ENCODE assay signal across 9 mouse cellular contexts in genomic region chr8:9174865-9175565, GRCm38 (mm10).
A peak's percentile ranks its signal among the peaks of the same experiment; 100 is the strongest.
DNase-seq lines count a peak whose midpoint lies in the region; ATAC-seq and TF ChIP-seq lines count a peak whose summit lies in the region.
"Had no signal": no experiment of that assay in that cellular context is flagged by ENCODE, and none has a peak within 500 bp of the region (broad histone marks: within the 10 kb centered on the region; RNA-seq: fewer than 3 reads in every experiment).

No protein-coding gene starts in this region.

- TF ChIP-seq CTCF in cortical plate, adult 2 months (IDR thresholded peaks at IDR 0.05; ENCODE audit: extremely low read depth, insufficient read depth, low read length), result peak; percentile 93
- TF ChIP-seq CTCF in heart, postnatal 0 days (IDR thresholded peaks at IDR 0.05; ENCODE audit: low read depth), result peak; percentile 84

- H3K27me3 ChIP-seq in hindbrain, embryonic 11.5 days (ENCODE audit: control insufficient read depth, insufficient read depth, low read length), result no peaks in the 10 kb centered on the region
- peaks cover 5% of the 10 kb centered on the region; the same call in 1 of the 2 replicates for H3K27me3 ChIP-seq in hindbrain, embryonic 13.5 days
- no peaks in the 10 kb centered on the region for H3K27me3 ChIP-seq in heart, postnatal 0 days (ENCODE audit: control insufficient read depth, insufficient read depth, low read length)
- H3K27me3 ChIP-seq in neural tube, embryonic 11.5 days (ENCODE audit: control insufficient read depth, insufficient read depth, low read length), result no peaks in the 10 kb centered on the region

- H3K9ac ChIP-seq in hindbrain, embryonic 11.5 days (ENCODE audit: low read depth, low read length), result no peak overlapping the region
- no peak overlapping the region for H3K9ac ChIP-seq in hindbrain, embryonic 13.5 days
- no peak overlapping the region for H3K9ac ChIP-seq in heart, postnatal 0 days (replicated peaks; ENCODE audit: low read depth, low read length)
- no peak overlapping the region for H3K9ac ChIP-seq in neural tube, embryonic 11.5 days (ENCODE audit: low read length)
- H3K9ac ChIP-seq: limb, embryonic 13.5 days had no signal

- H3K4me1 ChIP-seq in hindbrain, embryonic 11.5 days (replicated peaks; ENCODE audit: control insufficient read depth, insufficient read depth, low read length), result no peaks in the 10 kb centered on the region
- H3K4me1 ChIP-seq in hindbrain, embryonic 13.5 days (replicated peaks), result no peaks in the 10 kb centered on the region
- H3K4me1 ChIP-seq in cortical plate, adult 2 months (ENCODE audit: control insufficient read depth, insufficient read depth, low read length), result no peaks in the 10 kb centered on the region
- H3K4me1 ChIP-seq in heart, postnatal 0 days (ENCODE audit: control insufficient read depth, insufficient read depth), result no peaks in the 10 kb centered on the region
- H3K4me1 ChIP-seq in neural tube, embryonic 11.5 days (ENCODE audit: control insufficient read depth, insufficient read depth, low read length), result no peaks in the 10 kb centered on the region
- H3K4me1 ChIP-seq: limb, embryonic 13.5 days had no signal

- TF ChIP-seq EP300 in heart, postnatal 0 days (IDR thresholded peaks at IDR 0.05; ENCODE audit: low read depth), result no peak

- no peak overlapping the region for H3K27ac ChIP-seq in hindbrain, embryonic 11.5 days (ENCODE audit: low read depth, low read length)
- no peak overlapping the region for H3K27ac ChIP-seq in hindbrain, embryonic 13.5 days
- no peak overlapping the region for H3K27ac ChIP-seq in cortical plate, adult 2 months (ENCODE audit: insufficient read depth, low read length)
- H3K27ac ChIP-seq in heart, postnatal 0 days (ENCODE audit: low read depth), result no peak overlapping the region
- no peak overlapping the region for H3K27ac ChIP-seq in neural tube, embryonic 11.5 days (ENCODE audit: low read depth, low read length)
- H3K27ac ChIP-seq: limb, embryonic 13.5 days had no signal

- ATAC-seq in hindbrain, embryonic 11.5 days (ENCODE audit: low FRiP score), result no peak
- ATAC-seq in hindbrain, embryonic 13.5 days (ENCODE audit: low FRiP score), result no peak
- ATAC-seq in heart, postnatal 0 days (ENCODE audit: insufficient read depth, low read depth), result no peak
- no peak for ATAC-seq in neural tube, embryonic 11.5 days (ENCODE audit: insufficient read depth, low FRiP score, low TSS enrichment)
- ATAC-seq in megakaryocyte, adult 5-6 weeks (ENCODE audit: poor library complexity, severe bottlenecking), result no peak

- no peaks in the 10 kb centered on the region for H3K9me3 ChIP-seq in hindbrain, embryonic 11.5 days (ENCODE audit: control insufficient read depth, low read length)
- no peaks in the 10 kb centered on the region for H3K9me3 ChIP-seq in hindbrain, embryonic 13.5 days
- H3K9me3 ChIP-seq in heart, postnatal 0 days (replicated peaks; ENCODE audit: control insufficient read depth, low read length), result no peaks in the 10 kb centered on the region
- H3K9me3 ChIP-seq in neural tube, embryonic 11.5 days (ENCODE audit: control insufficient read depth, low read length), result no peaks in the 10 kb centered on the region
- H3K9me3 ChIP-seq: limb, embryonic 13.5 days had no signal

- H3K4me2 ChIP-seq in hindbrain, embryonic 11.5 days (replicated peaks; ENCODE audit: low read depth, low read length), result no peak overlapping the region
- H3K4me2 ChIP-seq in hindbrain, embryonic 13.5 days, result no peak overlapping the region
- H3K4me2 ChIP-seq in heart, postnatal 0 days (ENCODE audit: low read depth, low read length), result no peak overlapping the region
- no peak overlapping the region for H3K4me2 ChIP-seq in neural tube, embryonic 11.5 days (ENCODE audit: low read depth)
- H3K4me2 ChIP-seq: limb, embryonic 13.5 days had no signal

- DNase-seq in hindbrain, embryonic 11.5 days (ENCODE audit: low spot score), result peak; percentile 87
- peak; percentile 68 for DNase-seq in NIH3T3 (ENCODE audit: low read depth)
- DNase-seq in heart, postnatal 0 days (ENCODE audit: low spot score), result peak; percentile 37
- DNase-seq in left cerebral cortex, adult 11 months (ENCODE audit: low spot score), result peak; percentile 16
- DNase-seq in neural tube, embryonic 11.5 days (ENCODE audit: low spot score), result peak; percentile 81

- TF ChIP-seq POLR2A in cortical plate, adult 2 months (IDR thresholded peaks at IDR 0.05; ENCODE audit: extremely low read depth, insufficient read depth, low read length), result no peak

- no peak overlapping the region for H3K4me3 ChIP-seq in hindbrain, embryonic 11.5 days (ENCODE audit: low read depth, low read length)
- H3K4me3 ChIP-seq in hindbrain, embryonic 13.5 days, result no peak overlapping the region
- H3K4me3 ChIP-seq in cortical plate, adult 2 months (ENCODE audit: insufficient read depth, low read length), result peak overlapping the region; percentile 11; the same call in 1 of the 2 replicates
- no peak overlapping the region for H3K4me3 ChIP-seq in heart, postnatal 0 days (ENCODE audit: low read depth, low read length)
- no peak overlapping the region for H3K4me3 ChIP-seq in neural tube, embryonic 11.5 days (ENCODE audit: low read depth, low read length)
- H3K4me3 ChIP-seq: limb, embryonic 13.5 days had no signal

- H3K36me3 ChIP-seq in hindbrain, embryonic 11.5 days (ENCODE audit: control insufficient read depth, insufficient read depth, low read length), result no peaks in the 10 kb centered on the region
- H3K36me3 ChIP-seq in hindbrain, embryonic 13.5 days, result no peaks in the 10 kb centered on the region
- no peaks in the 10 kb centered on the region for H3K36me3 ChIP-seq in heart, postnatal 0 days (replicated peaks; ENCODE audit: control insufficient read depth, insufficient read depth, low read length)
- no peaks in the 10 kb centered on the region for H3K36me3 ChIP-seq in neural tube, embryonic 11.5 days (ENCODE audit: control insufficient read depth, insufficient read depth, low read length)
- H3K36me3 ChIP-seq: limb, embryonic 13.5 days had no signal

- WGBS in hindbrain, embryonic 11.5 days, result 35% methylated on average over 9 of the region's 9 CpGs
- WGBS in hindbrain, embryonic 13.5 days, result 28% methylated on average over 9 of the region's 9 CpGs
- WGBS in heart, postnatal 0 days, result 24% methylated on average over 9 of the region's 9 CpGs
- WGBS in neural tube, embryonic 11.5 days, result 41% methylated on average over 9 of the region's 9 CpGs

Comparison
In these comparisons a context has a peak if more than half of its experiments do, and no peak if none do; other contexts are left out.
1. DNase-seq: peak in every context shown above with its lines; median percentile 87 in hindbrain, embryonic 11.5 days; 81 in neural tube, embryonic 11.5 days; 68 in NIH3T3; 37 in heart, postnatal 0 days; 16 in left cerebral cortex, adult 11 months.